Mouse (Mus musculus) retina, embryonic 14.5 days (tissue): ENCODE data around the gene Nde1.
"Not testable (repeated sequence)": the region's sequence is repeated elsewhere in the genome, so short reads cannot be mapped to it uniquely, and the experiment has no call there.

Source experiments
- DNase-seq: peaks from one replicate; pipeline ENCODE4 v3.0.0-alpha.2; 2015; ENCODE audit warnings: low spot score

Nde1 gene

DNA sequence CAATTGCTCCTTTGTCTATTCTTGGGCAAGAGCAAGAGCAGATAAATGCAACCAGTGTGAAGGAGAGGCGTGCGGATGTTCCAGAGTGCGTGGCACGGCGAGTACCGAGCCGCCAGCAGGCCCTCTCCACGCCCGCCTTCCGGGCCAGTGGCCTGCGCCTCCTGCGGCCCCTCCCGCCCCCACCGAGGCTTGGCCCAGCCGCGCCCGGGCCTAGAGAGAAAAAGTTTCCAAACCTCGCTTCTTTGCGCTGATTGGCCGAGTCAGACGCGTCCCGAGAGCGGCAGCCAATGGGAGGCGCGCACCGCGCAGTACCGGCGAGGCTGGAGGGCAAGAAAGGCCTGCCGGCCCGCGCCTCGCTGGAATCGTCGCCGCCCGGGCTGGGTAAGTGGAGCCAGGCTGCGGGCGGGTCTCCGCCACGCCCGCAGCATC, at the start of gene Nde1, which contains the start of gene Marf1:
TSS of gene Nde1 (plus strand) at position 288 of the 429 bp plus-strand sequence.
TSS of gene Marf1 (minus strand) at position 364 of the 429 bp plus-strand sequence.
- peak; percentile 92 for DNase-seq

DNA sequence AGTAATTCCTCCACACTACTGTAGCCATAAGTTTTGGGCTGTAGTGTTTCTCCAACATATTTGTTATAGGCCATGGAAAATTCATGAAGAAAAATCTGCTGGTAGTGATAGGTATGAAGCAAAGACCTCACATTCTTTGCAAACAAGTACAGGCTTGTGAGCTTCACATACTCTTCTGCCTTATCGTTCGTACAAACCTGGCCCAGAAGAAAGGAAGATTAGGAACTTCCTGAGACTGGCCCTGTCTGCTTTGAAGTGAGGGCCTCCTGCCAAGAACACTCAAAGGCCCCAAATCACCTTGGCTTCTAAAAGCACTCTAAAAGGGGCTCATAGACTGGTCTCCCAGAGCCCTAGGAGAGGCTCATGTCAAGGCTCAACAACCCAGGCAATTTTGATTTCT, 45.8 kb upstream of the Nde1 start:
- DNase-seq = no peak

DNA sequence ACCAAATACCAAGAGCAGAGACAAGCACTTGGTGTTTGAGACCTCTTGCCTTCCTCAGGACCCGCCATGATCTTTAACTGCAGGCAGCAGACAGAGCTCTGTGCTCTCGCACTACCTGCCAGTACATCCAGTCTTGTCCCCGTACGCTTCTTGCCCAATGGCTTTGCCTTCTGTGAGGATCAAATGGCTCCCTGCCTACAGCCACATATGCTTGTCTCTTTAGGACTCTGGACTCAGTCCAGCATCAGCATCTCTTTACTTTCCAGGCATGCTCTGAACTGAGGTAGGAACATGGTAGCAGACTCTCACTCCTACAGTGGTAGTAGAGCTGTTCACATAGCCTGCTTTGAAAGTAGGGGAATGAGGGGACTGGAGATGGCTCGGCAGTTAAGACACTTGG, 42.1 kb upstream of the Nde1 start:
- no peak for DNase-seq

DNA sequence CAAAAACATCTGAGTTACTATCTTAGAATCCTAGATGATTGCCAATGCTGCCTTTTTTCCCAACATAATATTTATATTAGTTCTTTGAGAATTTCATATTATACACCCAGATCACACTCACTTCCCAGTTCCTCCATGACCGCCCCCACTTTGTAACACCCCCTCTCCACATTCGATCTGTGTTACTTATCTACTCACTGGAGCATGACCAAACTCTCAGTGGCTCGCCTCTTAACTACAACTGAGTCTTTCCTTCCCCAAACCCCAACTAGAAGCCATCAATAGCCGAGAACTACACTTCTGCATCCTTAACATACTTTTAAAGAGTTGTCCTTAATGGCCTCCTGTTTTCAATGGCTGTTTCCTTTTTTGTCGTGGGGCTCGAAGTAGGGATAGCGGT, 41.5 kb upstream of the Nde1 start:
- DNase-seq = no peak

DNA sequence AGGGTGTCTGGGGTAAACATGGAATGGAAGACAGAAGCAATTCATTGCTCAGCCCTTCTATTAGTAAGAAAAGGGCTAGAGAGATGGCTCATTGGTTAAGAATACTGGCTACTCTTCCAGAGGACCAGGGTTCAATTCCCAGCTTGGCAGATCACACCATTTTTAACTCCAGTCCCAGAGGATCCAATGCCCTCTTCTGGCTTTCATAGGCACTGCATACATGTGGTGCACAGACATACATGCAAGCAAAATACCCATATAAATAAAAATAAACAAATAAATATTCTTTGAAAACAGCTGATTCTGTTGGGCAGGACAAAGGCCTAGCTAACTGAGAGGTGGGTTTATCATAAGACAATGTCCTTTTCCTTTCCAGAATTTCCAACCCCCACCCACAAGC, 40.5 kb upstream of the Nde1 start:
- no peak for DNase-seq

DNA sequence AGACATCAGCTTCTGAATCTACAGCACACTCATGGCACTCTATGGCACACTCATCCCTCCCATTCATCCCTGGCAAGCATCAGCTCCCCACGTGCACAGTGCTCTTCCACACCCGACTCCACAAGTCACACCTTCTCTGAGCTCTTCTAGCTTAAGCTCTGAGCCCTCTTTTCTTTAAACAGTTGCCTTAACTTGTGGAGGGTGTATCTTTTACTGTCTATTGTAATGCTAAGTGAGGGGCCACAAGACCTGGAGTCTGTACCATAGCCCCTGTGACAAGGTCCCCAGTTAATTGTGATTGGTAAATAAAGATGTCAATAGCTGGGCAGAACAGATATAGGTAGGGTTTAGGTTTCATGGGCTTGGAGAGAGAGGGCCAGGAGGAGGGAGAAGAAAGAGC, 39.2 kb upstream of the Nde1 start:
- DNase-seq = no peak

DNA sequence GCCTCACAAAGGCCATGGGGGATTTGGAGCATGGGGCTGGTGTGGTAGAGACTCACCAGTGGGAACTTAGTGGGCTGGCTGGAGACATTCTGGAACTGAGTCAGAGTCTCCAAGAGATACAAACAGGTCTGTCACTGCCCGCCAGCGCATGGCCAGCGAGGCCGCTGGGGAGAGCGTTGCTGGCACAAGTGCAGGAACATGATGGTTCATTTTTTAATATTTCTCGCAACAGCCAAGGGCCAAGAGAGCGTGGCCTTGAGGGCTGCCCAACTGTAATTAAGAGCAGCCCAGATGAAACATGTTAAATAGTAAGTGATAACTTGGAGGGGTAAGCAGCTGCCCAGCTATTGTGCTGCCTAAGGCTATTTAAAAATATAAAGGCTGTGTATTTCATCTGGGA, 38.4 kb upstream of the Nde1 start:
- no peak for DNase-seq

DNA sequence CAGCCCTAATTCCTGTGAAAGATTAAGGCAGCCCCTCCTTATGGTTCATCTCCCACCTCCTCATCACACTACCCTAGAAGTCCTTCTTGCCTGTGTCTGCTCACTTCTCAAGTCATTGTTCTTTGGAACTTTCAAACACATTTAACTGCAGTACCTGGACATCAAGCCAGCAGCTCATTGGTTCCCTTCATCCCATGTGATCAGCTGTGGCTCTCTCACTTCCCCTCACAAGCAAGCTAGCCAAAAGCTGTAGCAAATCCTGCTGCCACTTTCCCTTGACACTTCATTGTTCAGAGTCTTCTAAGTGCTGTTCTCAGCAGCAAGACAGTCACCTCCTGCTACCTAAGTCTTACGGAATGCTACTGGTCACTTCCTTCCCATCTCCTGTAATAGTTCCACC, 37.8 kb upstream of the Nde1 start:
- DNase-seq = no peak

DNA sequence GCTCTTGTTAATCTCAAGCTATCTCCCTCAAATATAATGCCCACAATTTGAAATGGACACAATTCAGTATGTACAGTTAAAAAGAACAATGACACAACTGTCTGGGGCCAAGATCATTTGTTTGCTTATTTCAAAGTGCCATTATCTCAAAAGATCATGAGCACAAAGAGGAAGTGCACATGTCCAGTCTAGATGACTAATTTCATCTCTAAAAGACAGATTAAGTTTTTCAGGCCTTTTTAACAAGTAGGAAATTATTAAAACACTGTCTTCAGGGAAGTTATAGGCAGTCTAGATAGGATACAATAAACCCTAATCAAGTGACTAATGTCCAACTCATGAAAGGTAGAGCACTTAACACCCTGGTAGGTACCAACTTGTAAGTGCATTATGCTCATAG, 34.1 kb upstream of the Nde1 start:
- DNase-seq = no peak

DNA sequence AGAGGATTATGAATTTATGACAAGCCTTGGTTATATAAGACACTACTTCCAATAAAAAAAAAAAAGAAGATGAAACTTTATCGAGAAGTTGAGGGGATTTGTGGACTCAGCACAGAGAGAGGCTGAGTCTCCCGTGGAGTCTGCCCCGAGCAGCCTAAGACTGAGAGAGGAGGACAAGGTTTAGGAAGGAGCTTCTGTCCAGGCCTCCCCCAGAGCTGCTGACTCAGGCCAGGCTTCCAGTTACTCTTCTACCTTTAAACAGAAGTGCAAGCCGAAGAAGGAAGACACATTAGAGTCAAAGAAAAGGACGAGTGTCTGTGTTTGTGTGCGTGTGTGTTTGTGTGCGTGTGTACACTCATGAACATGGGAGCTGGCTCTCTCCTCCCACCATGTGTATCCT, 32.3 kb upstream of the Nde1 start:
- DNase-seq = no peak

DNA sequence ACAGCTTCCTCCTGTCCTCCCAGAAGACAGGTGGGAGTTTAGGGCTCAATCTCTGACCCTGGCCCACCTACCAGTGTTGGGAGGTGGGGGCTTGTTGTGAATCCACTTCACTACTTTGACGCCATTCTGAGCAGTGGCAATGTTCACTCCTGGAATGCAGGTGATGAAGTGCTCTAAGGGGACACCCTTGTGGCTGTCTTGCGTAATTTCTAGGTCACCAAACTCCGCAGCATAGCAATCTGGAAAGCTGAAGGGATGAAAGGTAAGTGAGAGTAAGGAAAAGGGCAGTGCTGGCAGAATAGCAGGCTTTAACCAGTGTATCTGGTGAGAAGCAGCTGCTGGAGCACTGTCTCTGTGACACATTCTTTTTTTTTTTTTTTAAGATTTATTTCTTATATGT, 31.7 kb upstream of the Nde1 start:
- DNase-seq = no peak

DNA sequence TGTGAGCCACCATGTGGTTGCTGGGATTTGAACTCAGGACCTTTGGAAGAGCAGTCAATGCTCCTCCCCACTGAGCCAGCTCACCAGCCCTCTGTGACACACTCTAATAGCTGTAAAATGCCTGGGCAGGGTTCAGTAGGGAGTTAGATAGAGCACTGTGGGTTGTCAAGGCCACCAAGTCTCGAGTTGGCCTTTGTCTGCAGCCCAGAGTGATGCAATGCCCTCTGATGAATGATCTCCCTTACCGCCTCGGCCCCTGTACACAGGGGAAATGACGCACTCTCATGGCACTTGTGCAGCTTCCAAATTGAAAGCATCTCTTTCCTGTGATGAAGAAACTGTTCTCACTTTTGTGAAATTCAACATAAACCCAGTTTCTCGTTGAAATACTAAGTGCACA, 31.2 kb upstream of the Nde1 start:
- no peak for DNase-seq

DNA sequence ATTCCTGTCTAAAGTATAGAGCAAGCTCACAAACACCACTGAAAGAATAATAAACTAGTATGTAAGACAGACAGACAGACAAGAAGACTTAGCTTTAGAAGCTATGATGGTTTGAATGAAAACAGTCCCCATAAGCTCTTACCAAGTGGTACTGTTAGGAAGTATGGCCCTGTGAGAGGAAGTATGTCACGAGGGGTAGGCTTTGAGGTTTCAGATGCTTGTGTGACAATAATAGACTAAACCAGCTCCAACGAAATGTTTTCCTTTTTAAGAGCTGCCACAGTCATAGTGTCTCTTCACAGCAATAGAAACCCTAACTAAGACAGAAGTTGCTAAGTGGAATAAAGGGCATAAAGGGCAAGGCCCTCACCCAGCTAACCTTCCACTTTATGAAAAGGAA, 28.1 kb upstream of the Nde1 start:
- DNase-seq = no peak

DNA sequence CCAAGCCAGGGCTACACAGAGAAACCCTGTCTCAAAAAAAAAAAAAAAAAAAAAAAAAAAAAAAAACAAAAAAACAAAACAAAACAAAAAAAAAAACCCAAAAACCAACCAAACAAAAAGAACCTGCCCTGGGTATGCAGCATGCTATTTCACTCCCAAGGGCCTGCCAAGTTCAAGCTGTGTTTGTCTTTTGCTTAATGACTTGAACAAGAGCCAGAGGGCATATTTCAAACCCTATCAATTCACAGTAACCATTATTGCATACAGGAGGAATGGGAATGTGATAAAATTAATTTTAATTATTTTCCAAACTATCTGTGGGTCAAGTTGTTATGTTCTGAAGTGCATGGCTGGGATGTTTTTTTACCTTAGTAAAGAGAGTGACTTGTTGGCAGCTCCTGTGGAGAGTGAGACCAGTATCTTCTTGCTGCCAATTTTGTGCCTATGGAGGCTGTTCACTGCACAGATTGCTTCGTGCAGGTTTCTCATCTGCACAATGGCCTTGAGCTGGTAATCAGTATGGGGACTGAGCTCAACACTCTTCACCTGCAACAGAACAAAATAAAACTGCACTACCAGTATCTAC, 25.0 kb upstream of the Nde1 start:
- DNase-seq = no peak

DNA sequence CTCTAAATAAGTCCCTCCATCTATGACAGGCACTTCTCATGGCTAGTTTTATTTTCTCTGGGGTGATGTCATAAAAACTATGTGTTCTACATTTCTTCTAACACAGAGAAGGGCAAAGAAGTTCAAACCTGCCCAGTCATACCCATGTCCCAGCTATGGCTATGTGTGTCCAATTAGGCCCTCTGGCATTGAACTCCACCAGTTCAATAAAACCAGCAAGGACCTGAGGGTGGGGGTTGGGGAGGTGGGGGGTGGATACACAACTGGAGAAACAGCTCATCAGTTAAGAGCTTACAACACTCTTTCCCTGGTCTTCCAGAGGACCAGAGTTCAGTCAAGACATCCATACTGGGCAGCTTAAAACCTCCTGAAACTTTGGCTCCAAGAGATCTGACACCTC, 24.0 kb upstream of the Nde1 start:
- no peak for DNase-seq

DNA sequence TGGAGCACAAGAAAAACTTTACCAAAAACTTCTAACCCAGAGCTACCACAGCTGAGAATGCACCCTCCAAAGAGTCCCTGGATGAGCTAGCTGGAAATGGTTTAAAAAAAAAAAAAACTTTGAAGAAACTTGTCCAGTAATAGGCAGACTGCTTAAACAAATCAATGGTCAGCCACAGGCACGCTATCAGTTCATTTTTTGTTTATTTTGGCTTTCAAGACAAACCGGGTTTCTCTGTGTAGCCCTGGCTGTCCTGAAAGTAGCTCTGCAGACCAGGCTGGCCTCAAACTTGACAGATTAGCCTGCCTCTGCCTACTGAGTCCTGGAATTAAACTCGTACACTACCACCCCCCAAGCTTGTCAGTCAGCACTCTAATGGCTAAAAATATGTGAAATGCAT, 19.8 kb upstream of the Nde1 start:
- DNase-seq = no peak

DNA sequence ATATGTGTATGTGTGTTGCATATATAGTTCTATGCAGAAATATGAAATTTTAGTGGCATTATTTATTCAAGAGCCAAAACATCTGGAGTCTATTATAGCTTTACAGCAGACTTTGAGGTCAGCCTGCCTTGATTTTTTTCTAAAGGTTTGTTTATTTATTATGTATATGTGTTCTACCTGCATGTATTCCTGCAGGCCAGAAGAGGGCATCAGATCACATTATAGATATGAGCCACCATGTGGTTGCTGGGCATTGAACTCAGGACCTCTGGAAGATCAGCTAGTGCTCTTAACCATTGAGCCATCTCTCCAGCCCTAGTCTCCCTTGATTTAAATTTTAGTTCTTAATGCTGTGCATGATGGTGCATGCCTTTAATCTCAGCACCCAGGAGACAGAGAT, 15.4 kb upstream of the Nde1 start:
- no peak for DNase-seq

DNA sequence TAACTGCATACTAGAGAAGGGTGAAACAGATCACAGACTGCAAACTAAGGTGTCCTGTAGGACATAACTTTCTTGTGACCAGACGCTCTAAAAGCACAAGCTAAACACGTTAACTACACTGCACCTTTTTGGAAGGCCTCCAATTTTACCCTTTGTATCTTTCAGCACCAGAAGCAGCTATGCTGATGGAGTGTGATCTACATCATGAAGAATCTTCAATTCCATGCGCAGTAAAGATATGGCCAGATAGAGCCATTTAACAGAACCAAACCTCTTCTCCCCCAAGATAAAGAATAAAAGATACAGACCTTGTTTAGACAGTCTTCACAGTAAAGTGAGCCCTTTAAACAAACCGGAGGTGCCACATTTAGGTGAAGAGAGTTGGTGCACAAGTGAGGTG, 11.4 kb upstream of the Nde1 start:
- DNase-seq = no peak

DNA sequence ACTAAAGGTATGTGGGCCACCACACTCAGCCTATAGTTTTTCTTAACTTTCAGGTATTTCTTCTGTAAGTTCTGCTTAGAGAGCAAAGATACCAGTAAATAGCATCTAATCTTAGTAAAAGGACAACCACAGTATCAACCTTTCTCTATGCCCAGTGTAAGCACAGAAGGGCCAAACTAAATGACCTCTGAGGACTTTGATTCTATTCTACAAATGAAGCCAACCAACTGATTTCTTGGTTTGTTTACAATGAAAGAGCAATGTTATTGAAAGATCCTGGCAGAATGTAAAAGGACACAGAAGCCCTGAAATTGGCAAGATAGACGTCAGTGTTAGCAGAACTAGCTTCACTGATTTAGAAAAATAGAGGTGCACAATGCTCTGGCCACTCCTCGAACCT, 7.4 kb upstream of the Nde1 start:
- not testable (repeated sequence) for DNase-seq

DNA sequence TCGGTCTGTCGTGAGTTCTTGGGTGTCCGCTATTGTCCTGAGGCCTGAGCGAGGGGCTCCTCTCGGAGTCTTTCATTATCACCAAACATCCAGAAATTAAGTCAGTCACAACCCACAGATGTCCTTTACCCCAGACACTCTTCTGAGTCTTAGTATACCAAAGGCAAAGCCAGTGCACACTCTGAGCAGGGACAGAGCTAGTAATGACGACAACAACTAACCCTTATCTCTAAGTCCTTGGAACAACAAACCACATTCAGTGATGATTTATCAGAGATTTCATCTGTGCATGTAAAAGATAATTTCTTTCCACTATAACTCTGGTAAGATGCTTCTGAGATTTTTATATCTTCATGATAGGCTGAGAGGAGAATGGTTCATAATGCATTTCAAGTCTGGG, 6.8 kb upstream of the Nde1 start:
- no peak for DNase-seq

DNA sequence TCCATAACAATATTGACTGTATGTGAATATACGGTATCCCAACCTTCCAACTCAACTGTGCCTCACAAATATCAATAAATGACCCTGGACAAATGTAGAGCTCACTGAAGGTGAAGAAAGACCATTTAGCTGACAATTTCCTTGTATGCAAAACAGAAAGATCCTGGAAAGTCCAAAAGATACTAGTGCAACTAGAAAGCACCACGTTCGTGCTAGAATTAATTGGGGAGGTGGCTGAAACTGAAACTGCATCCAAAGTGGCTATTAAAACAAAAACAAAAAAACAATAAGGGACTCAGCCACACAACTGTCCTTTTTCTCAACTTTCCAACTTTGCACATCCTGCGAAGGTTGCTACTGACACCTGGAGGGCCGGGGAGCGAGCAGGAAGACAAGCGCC, 4.5 kb upstream of the Nde1 start:
- no peak for DNase-seq

DNA sequence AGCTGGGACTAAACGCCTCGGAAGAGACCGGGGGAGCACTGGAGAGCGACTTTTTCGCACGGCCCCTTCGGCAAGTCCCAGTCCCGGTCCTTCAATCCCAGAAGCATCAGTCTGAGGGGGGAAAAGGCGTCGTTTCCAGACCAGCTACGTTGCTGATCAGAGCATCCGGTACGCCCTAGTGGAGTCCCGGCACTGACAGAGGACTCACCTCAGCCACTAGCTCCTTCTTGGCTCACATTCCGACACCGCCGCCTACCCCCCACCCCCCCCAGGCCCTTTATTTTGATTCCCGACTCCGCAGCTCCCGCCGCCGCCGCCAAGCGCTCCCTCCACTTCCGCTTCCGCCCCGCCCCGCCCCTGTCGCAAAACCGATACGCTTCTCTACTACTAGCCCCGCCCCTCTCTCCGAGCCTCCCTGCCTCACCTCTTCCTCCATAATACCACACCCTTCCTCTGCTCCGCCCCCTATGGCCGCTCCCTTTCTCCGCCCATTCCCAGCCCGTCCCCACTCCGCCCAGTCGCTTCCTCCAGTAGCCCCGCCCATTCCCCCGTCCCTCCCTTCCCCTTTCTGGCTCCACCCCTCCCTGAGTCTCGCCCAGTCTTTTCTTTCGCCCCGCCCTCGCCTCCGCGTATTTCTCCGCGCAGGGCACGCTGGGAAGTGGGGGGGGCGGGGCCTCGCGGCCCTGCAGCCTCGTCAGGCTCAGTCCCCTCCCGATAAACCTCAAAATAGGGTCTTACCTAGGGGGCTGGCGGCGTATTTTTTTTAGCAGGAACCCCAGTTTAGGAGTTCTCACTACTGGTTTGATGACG, 3.9 kb upstream of the Nde1 start:
- DNase-seq = peak; percentile 99

DNA sequence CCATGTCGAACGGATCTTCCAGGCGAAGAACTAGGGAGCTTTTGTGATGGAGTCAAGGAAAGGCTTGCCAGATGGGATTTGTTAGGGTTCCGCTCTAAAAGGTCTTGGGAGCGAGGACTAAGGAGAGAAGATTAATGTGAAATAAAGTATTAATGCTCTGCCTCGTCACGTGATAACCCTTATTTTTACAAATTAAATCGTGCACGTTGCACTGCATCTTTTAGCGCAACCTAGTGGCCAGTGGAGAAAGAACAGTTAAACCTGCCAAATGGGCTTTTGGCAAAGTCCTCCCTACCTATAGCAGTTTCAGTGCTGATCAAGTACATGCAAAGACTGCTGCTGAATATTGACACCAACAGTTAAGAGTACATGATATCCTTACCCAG, 3.3 kb upstream of the Nde1 start:
- peak; percentile 86 for DNase-seq

DNA sequence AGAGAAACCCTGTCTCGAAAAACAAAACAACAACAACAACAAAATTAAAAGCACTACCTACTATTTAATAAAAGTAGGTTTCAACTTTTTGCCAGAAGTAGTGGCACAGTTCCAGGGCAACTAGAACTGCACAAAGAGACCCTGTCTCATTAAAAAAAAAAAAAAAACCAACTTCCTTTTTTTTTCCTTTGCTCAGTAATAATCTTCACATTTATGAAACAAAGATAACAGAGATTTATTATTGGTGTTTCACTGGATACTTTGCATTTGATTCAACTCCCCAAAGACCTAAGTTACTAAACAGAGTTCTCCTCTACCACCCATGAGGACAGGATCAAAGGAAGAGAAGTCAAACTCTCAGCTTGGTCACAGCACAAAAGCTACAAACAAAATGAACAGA, 2.1 kb upstream of the Nde1 start:
- no peak for DNase-seq
